9 mouse cellular contexts compared by ENCODE assay signal in the genomic region with DNA sequence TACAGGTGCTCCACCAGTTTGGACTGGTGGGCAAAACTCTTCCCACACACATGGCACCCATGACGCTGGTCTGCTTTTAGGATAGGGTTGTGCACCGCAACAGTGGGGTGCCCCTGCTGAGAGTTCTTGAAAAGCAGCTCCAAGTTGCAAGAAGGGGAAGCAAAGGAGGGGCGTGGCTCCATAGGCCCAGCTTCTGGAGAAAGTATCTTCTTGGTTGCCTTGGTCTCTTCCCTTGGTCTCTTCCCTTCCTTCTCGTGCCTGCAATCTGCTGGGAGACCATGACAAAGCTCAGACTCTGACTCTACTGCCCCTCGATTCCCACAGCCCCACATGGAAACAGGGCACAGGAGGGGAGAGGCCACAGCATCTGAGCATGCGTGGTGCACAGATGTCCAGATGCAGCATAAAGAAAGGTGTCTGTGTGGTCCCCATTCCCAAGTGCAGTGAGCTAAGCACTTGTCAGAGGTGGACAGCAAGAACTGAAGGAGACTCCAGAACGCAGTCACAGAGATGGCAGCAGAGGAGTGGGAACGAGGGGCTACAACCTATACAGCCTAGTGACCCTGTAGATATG. TPM values are rescaled to one million over a fixed set of nuclear protein-coding genes. Genes with fewer than 3 reads are reported as not detected.
DNase-seq lines count a peak whose midpoint lies in the region; ATAC-seq and TF ChIP-seq lines count a peak whose summit lies in the region.
"Had no signal": no experiment of that assay in that cellular context is flagged by ENCODE, and none has a peak within 500 bp of the region (broad histone marks: within the 10 kb centered on the region; RNA-seq: fewer than 3 reads in every experiment).

No protein-coding gene starts in this region.

- ATAC-seq in lung, embryonic 15.5 days (ENCODE audit: borderline replicate concordance, extremely low read depth, low FRiP score, low TSS enrichment) = no peak
- no peak for ATAC-seq in forebrain, embryonic 14.5 days
- no peak for ATAC-seq in liver, embryonic 14.5 days (ENCODE audit: insufficient read depth)
- no peak for ATAC-seq in stomach, embryonic 16.5 days (ENCODE audit: insufficient read depth, low FRiP score)

- DNase-seq in lung, adult 2 months = no peak
- no peak for DNase-seq in forebrain, embryonic 14.5 days (ENCODE audit: low spot score)
- DNase-seq in liver, embryonic 14.5 days (ENCODE audit: low read depth in 3 of 3, low spot score in 3 of 3) = no peak
- DNase-seq in natural killer cell, adult 2 months (ENCODE audit: low spot score in 2 of 2) = no peak
- DNase-seq in left cerebral cortex, postnatal 36 days (ENCODE audit: low spot score in 2 of 2) = no peak
- DNase-seq: adrenal gland, postnatal 14 days; gastrocnemius, postnatal 25 days had no signal

- no peaks in the 10 kb centered on the region for H3K27me3 ChIP-seq in lung, embryonic 15.5 days
- no peaks in the 10 kb centered on the region for H3K27me3 ChIP-seq in forebrain, embryonic 14.5 days (replicated peaks; ENCODE audit: control insufficient read depth, insufficient read depth, low read length)
- H3K27me3 ChIP-seq in liver, embryonic 14.5 days (ENCODE audit: control insufficient read depth, insufficient read depth, low read length) = no peaks in the 10 kb centered on the region
- no peaks in the 10 kb centered on the region for H3K27me3 ChIP-seq in stomach, embryonic 16.5 days (ENCODE audit: control insufficient read depth, insufficient read depth, low read length)

- H3K9ac ChIP-seq in lung, embryonic 15.5 days = peak overlapping the region; percentile 82
- peak overlapping the region; percentile 85 for H3K9ac ChIP-seq in forebrain, embryonic 14.5 days (ENCODE audit: low read length)
- H3K9ac ChIP-seq in liver, embryonic 14.5 days (replicated peaks) = no peak overlapping the region
- peak overlapping the region; percentile 88 for H3K9ac ChIP-seq in stomach, embryonic 16.5 days (ENCODE audit: low read length)

- H3K4me1 ChIP-seq in lung, embryonic 15.5 days = peaks cover 13% of the 10 kb centered on the region
- H3K4me1 ChIP-seq in lung, adult 2 months (ENCODE audit: control insufficient read depth, insufficient read depth, low read length) = peaks cover 9% of the 10 kb centered on the region; the same call in 1 of the 2 replicates
- H3K4me1 ChIP-seq in forebrain, embryonic 14.5 days (ENCODE audit: control insufficient read depth, insufficient read depth, low read length) = peaks cover 10% of the 10 kb centered on the region; the same call in 1 of the 2 replicates
- H3K4me1 ChIP-seq in liver, embryonic 14.5 days (replicated peaks; ENCODE audit: control insufficient read depth in 2 of 2, insufficient read depth in 2 of 2, low read length in 1 of 2) = peaks cover 5 to 12% of the 10 kb centered on the region in 2 experiments
- H3K4me1 ChIP-seq in stomach, embryonic 16.5 days (ENCODE audit: control insufficient read depth, insufficient read depth, low read length) = peaks cover 10% of the 10 kb centered on the region

- no peak for TF ChIP-seq EP300 in liver, embryonic 14.5 days (IDR thresholded peaks at IDR 0.05; ENCODE audit: low read depth)

- 77% methylated on average over 8 of the region's 8 CpGs for WGBS in lung, embryonic 15.5 days
- 77% methylated on average over 8 of the region's 8 CpGs for WGBS in lung, adult 2 months
- 84% methylated on average over 8 of the region's 8 CpGs for WGBS in forebrain, embryonic 14.5 days
- WGBS in liver, embryonic 14.5 days (ENCODE audit: insufficient replicate concordance) = 65% methylated on average over 8 of the region's 8 CpGs
- 81% methylated on average over 8 of the region's 8 CpGs for WGBS in stomach, embryonic 16.5 days

- peak overlapping the region; percentile 66 for H3K4me3 ChIP-seq in lung, embryonic 15.5 days
- no peak overlapping the region for H3K4me3 ChIP-seq in lung, adult 2 months (replicated peaks; ENCODE audit: extremely low read depth, low read depth, low read length)
- H3K4me3 ChIP-seq in forebrain, embryonic 14.5 days (ENCODE audit: low read depth, low read length) = peak overlapping the region; percentile 63; the same call in 1 of the 2 replicates
- H3K4me3 ChIP-seq in liver, embryonic 14.5 days (ENCODE audit: insufficient read depth in 1 of 2, low read depth in 2 of 2, low read length in 2 of 2) = peak overlapping the region; percentile 65 to 77; a peak in 2 of 4 replicates
- H3K4me3 ChIP-seq in stomach, embryonic 16.5 days (replicated peaks; ENCODE audit: low read length) = peak overlapping the region; percentile 66

- peaks cover 7% of the 10 kb centered on the region; the same call in 1 of the 2 replicates for H3K36me3 ChIP-seq in lung, embryonic 15.5 days
- peaks cover 7% of the 10 kb centered on the region for H3K36me3 ChIP-seq in forebrain, embryonic 14.5 days (ENCODE audit: control insufficient read depth, insufficient read depth, low read length)
- no peaks in the 10 kb centered on the region for H3K36me3 ChIP-seq in liver, embryonic 14.5 days (replicated peaks; ENCODE audit: control insufficient read depth, insufficient read depth, low read depth)
- H3K36me3 ChIP-seq in stomach, embryonic 16.5 days (ENCODE audit: control insufficient read depth, insufficient read depth, low read length) = peaks cover 5% of the 10 kb centered on the region; the same call in 1 of the 2 replicates

- no peak overlapping the region for H3K27ac ChIP-seq in lung, embryonic 15.5 days
- no peak overlapping the region for H3K27ac ChIP-seq in forebrain, embryonic 14.5 days (ENCODE audit: low read depth, low read length)
- no peak overlapping the region for H3K27ac ChIP-seq in liver, embryonic 14.5 days
- H3K27ac ChIP-seq in stomach, embryonic 16.5 days (ENCODE audit: low read length) = no peak overlapping the region

- no peaks in the 10 kb centered on the region for H3K9me3 ChIP-seq in lung, embryonic 15.5 days
- H3K9me3 ChIP-seq in forebrain, embryonic 14.5 days (replicated peaks; ENCODE audit: control insufficient read depth, low read length) = no peaks in the 10 kb centered on the region
- no peaks in the 10 kb centered on the region for H3K9me3 ChIP-seq in liver, embryonic 14.5 days (ENCODE audit: control insufficient read depth, low read length)
- no peaks in the 10 kb centered on the region for H3K9me3 ChIP-seq in stomach, embryonic 16.5 days (replicated peaks; ENCODE audit: control insufficient read depth, low read length)

- H3K4me2 ChIP-seq in lung, embryonic 15.5 days = peak overlapping the region; percentile 86
- peak overlapping the region; percentile 79 for H3K4me2 ChIP-seq in forebrain, embryonic 14.5 days (ENCODE audit: low read length)
- peak overlapping the region; percentile 90 for H3K4me2 ChIP-seq in liver, embryonic 14.5 days (ENCODE audit: low read depth)
- H3K4me2 ChIP-seq in stomach, embryonic 16.5 days (ENCODE audit: low read depth, low read length) = peak overlapping the region; percentile 72

- TF ChIP-seq POLR2A in lung, adult 2 months (IDR thresholded peaks at IDR 0.05; ENCODE audit: borderline replicate concordance, extremely low read depth, low read depth, low read length) = no peak

- intact Hi-C loops in left cerebral cortex, postnatal 36 days (cut with DNase I) = no loop called here

- TF ChIP-seq CTCF in lung, adult 2 months (IDR thresholded peaks at IDR 0.05; ENCODE audit: insufficient read depth, low read length) = no peak
- TF ChIP-seq CTCF in liver, embryonic 14.5 days (IDR thresholded peaks at IDR 0.05; ENCODE audit: low read depth) = no peak

RNA-seq across cellular contexts. Expression of a gene that starts 1.1 kb away (rescaled TPM):
- 6.7 and 7.0 TPM in 2 replicates for polyA plus RNA-seq in lung, embryonic 15.5 days (2015; fragmentation: Nextera tagmentation; extraction: Ambion mirVana)
- polyA plus RNA-seq in lung, adult 2 months (2012; rRNA removed) = 7.6 TPM in 2 replicates
- polyA plus RNA-seq in forebrain, embryonic 14.5 days (2014; fragmentation: Nextera tagmentation; extraction: Ambion mirVana) = 7.4 and 7.5 TPM in 2 replicates
- 1.2 and 1.3 TPM in 2 replicates for polyA plus RNA-seq in liver, embryonic 14.5 days (2012; rRNA removed)
- 1.0 and 1.3 TPM in 2 replicates for polyA plus RNA-seq in liver, embryonic 14.5 days (2014; fragmentation: Nextera tagmentation; extraction: Ambion mirVana)
- 6.1 and 9.3 TPM in 2 replicates for polyA plus RNA-seq in stomach, embryonic 16.5 days (2015; fragmentation: Nextera tagmentation; extraction: Ambion mirVana)
- 1 to 10 TPM; 7.7 to 8.2 TPM for total RNA-seq in left cerebral cortex, postnatal 36 days (2021)

RNA-seq across cellular contexts. Expression of a gene that starts 5.4 kb away (rescaled TPM):
- polyA plus RNA-seq in lung, embryonic 15.5 days (2015; fragmentation: Nextera tagmentation; extraction: Ambion mirVana) = 7.3 and 7.9 TPM in 2 replicates
- polyA plus RNA-seq in lung, adult 2 months (2012; rRNA removed) = 4.1 and 5.1 TPM in 2 replicates
- 5.5 and 6.6 TPM in 2 replicates for polyA plus RNA-seq in forebrain, embryonic 14.5 days (2014; fragmentation: Nextera tagmentation; extraction: Ambion mirVana)
- polyA plus RNA-seq in liver, embryonic 14.5 days (2012; rRNA removed) = 0.69 and 0.71 TPM in 2 replicates
- polyA plus RNA-seq in liver, embryonic 14.5 days (2014; fragmentation: Nextera tagmentation; extraction: Ambion mirVana) = 1.0 and 1.2 TPM in 2 replicates
- polyA plus RNA-seq in stomach, embryonic 16.5 days (2015; fragmentation: Nextera tagmentation; extraction: Ambion mirVana) = 6.2 and 6.7 TPM in 2 replicates
- 1 to 10 TPM; 3.3 to 3.9 TPM for total RNA-seq in left cerebral cortex, postnatal 36 days (2021)

RNA-seq across cellular contexts. Expression of a gene that starts 14.3 kb away (rescaled TPM):
- 9.0 and 10.0 TPM in 2 replicates for polyA plus RNA-seq in lung, embryonic 15.5 days (2015; fragmentation: Nextera tagmentation; extraction: Ambion mirVana)
- 7.5 and 8.5 TPM in 2 replicates for polyA plus RNA-seq in lung, adult 2 months (2012; rRNA removed)
- 4.4 and 4.5 TPM in 2 replicates for polyA plus RNA-seq in forebrain, embryonic 14.5 days (2014; fragmentation: Nextera tagmentation; extraction: Ambion mirVana)
- 0.94 and 1.3 TPM in 2 replicates for polyA plus RNA-seq in liver, embryonic 14.5 days (2012; rRNA removed)
- 1.1 and 1.5 TPM in 2 replicates for polyA plus RNA-seq in liver, embryonic 14.5 days (2014; fragmentation: Nextera tagmentation; extraction: Ambion mirVana)
- 7.1 and 7.6 TPM in 2 replicates for polyA plus RNA-seq in stomach, embryonic 16.5 days (2015; fragmentation: Nextera tagmentation; extraction: Ambion mirVana)
- 1 to 10 TPM; 5.4 to 5.6 TPM for total RNA-seq in left cerebral cortex, postnatal 36 days (2021)

RNA-seq across cellular contexts. Expression of a gene that starts 16.5 kb away (rescaled TPM):
- 9.5 TPM in 2 replicates for polyA plus RNA-seq in lung, embryonic 15.5 days (2015; fragmentation: Nextera tagmentation; extraction: Ambion mirVana)
- 10.9 TPM in 2 replicates for polyA plus RNA-seq in lung, adult 2 months (2012; rRNA removed)
- 4.0 and 7.0 TPM in 2 replicates for polyA plus RNA-seq in forebrain, embryonic 14.5 days (2014; fragmentation: Nextera tagmentation; extraction: Ambion mirVana)
- polyA plus RNA-seq in liver, embryonic 14.5 days (2012; rRNA removed) = 1.2 and 1.9 TPM in 2 replicates
- polyA plus RNA-seq in liver, embryonic 14.5 days (2014; fragmentation: Nextera tagmentation; extraction: Ambion mirVana) = 1.2 and 1.8 TPM in 2 replicates
- polyA plus RNA-seq in stomach, embryonic 16.5 days (2015; fragmentation: Nextera tagmentation; extraction: Ambion mirVana) = 9.6 and 11.1 TPM in 2 replicates
- total RNA-seq in left cerebral cortex, postnatal 36 days (2021) = 1 to 10 TPM; 5.7 to 7.2 TPM

RNA-seq across cellular contexts. Expression of a gene that starts 29.5 kb away (rescaled TPM):
- polyA plus RNA-seq in lung, embryonic 15.5 days (2015; fragmentation: Nextera tagmentation; extraction: Ambion mirVana) = 23.0 and 24.0 TPM in 2 replicates
- polyA plus RNA-seq in lung, adult 2 months (2012; rRNA removed) = 22.6 and 23.0 TPM in 2 replicates
- 32.9 and 36.1 TPM in 2 replicates for polyA plus RNA-seq in forebrain, embryonic 14.5 days (2014; fragmentation: Nextera tagmentation; extraction: Ambion mirVana)
- polyA plus RNA-seq in liver, embryonic 14.5 days (2012; rRNA removed) = 5.6 and 6.5 TPM in 2 replicates
- polyA plus RNA-seq in liver, embryonic 14.5 days (2014; fragmentation: Nextera tagmentation; extraction: Ambion mirVana) = 8.8 and 8.9 TPM in 2 replicates
- polyA plus RNA-seq in stomach, embryonic 16.5 days (2015; fragmentation: Nextera tagmentation; extraction: Ambion mirVana) = 21.5 and 24.4 TPM in 2 replicates
- 10 to 100 TPM; 13.7 to 18.6 TPM for total RNA-seq in left cerebral cortex, postnatal 36 days (2021)
